Mouse (Mus musculus) skeletal muscle tissue, adult 2 months (tissue): ENCODE data around the gene Lgalsl.
A peak's percentile ranks its signal among the peaks of the same experiment; 100 is the strongest.

Source experiments
- DNase-seq: peaks from one replicate; pipeline ENCODE4 v3.0.0-alpha.2; 2012; ENCODE audit warnings: low read depth, low spot score

Lgalsl gene

GRCm38 (mm10) chr11:20829056-20829686 is 1.7 kb downstream of the Lgalsl start:
- no peak for DNase-seq

GRCm38 (mm10) chr11:20823961-20824360 is 6.9 kb downstream of the Lgalsl start:
- DNase-seq, result no peak

GRCm38 (mm10) chr11:20823301-20823700 is 7.6 kb downstream of the Lgalsl start:
- no peak for DNase-seq

- no peak for DNase-seq
Observed at GRCm38 (mm10) chr11:20821351-20821750, 9.5 kb downstream of the Lgalsl start.

- DNase-seq, result no peak
Observed at GRCm38 (mm10) chr11:20813901-20814523, 16.8 kb downstream of the Lgalsl start.

GRCm38 (mm10) chr11:20812153-20812887 is 18.5 kb downstream of the Lgalsl start:
- DNase-seq, result no peak

- DNase-seq, result no peak
Observed at GRCm38 (mm10) chr11:20806659-20807058, 24.2 kb downstream of the Lgalsl start.

- no peak for DNase-seq
Observed at GRCm38 (mm10) chr11:20805604-20806249, 25.1 kb downstream of the Lgalsl start.

- no peak for DNase-seq
Observed at GRCm38 (mm10) chr11:20804416-20804815, 26.4 kb downstream of the Lgalsl start.

- DNase-seq, result no peak
Observed at GRCm38 (mm10) chr11:20800277-20801092, 30.4 kb downstream of the Lgalsl start.

GRCm38 (mm10) chr11:20797841-20798240 is 33.0 kb downstream of the Lgalsl start:
- DNase-seq, result no peak

- DNase-seq, result no peak
Observed at GRCm38 (mm10) chr11:20795466-20795865, 35.4 kb downstream of the Lgalsl start.

- DNase-seq, result no peak
Observed at GRCm38 (mm10) chr11:20794913-20795254, 36.0 kb downstream of the Lgalsl start.

- peak; percentile 64 for DNase-seq
Observed at GRCm38 (mm10) chr11:20794196-20794912, 36.5 kb downstream of the Lgalsl start.

- DNase-seq, result no peak
Observed at GRCm38 (mm10) chr11:20793676-20794075, 37.2 kb downstream of the Lgalsl start.

- DNase-seq, result no peak
Observed at GRCm38 (mm10) chr11:20792667-20793066, 38.2 kb downstream of the Lgalsl start.

- DNase-seq, result no peak
Observed at GRCm38 (mm10) chr11:20791334-20791733, 39.5 kb downstream of the Lgalsl start.

GRCm38 (mm10) chr11:20789015-20789414 is 41.8 kb downstream of the Lgalsl start:
- no peak for DNase-seq

GRCm38 (mm10) chr11:20788070-20788469 is 42.8 kb downstream of the Lgalsl start:
- DNase-seq, result no peak

GRCm38 (mm10) chr11:20786191-20786590 is 44.7 kb downstream of the Lgalsl start:
- DNase-seq, result no peak

GRCm38 (mm10) chr11:20785186-20785585 is 45.7 kb downstream of the Lgalsl start:
- no peak for DNase-seq
